Mouse (Mus musculus): Measurements from ENCODE around the gene Btbd2.
"Not testable (repeated sequence)": the region's sequence is repeated elsewhere in the genome, so short reads cannot be mapped to it uniquely, and the experiment has no call there.

Btbd2 gene

DNA sequence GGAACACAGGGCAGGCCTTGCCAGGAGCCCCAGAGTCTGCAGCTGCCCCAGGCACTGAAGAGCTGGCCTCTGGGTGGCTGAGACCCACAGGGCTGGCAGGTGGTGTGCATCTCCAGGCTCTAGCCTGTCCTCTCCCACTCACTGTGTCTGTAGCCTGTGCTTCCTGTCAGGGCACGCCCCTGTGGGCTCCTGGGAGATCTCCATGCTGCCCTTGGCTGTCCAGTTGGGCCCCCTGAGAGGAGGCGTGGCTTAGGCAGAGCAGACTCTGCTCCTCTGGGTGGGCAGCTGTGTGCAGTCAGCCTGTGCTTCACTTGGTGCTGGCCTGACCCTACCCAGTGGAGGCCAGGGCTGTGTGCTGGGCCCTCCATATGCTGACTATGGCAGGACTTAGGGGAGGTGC, 29.2 kb downstream of the Btbd2 start:
- DNase-seq = no peak

DNA sequence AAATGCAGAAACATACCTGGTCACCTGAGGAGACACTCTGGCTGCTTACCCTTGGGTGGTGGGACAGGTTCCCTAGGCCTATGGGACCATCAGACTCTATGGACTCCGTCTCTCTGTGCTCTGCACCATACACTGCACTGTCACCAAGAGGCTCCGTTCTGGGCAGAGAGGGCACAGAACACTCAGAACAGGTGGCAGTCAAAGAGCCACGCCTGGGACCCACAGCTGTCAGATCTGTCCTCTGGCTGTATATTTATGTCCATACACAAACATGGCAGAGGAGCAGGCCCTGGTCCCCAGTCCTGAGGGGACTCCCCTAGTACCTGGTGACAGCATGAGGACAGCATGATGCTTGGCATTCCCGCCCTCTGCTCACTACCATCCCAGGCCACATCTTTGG, 31.1 kb downstream of the Btbd2 start:
- DNase-seq = no peak

DNA sequence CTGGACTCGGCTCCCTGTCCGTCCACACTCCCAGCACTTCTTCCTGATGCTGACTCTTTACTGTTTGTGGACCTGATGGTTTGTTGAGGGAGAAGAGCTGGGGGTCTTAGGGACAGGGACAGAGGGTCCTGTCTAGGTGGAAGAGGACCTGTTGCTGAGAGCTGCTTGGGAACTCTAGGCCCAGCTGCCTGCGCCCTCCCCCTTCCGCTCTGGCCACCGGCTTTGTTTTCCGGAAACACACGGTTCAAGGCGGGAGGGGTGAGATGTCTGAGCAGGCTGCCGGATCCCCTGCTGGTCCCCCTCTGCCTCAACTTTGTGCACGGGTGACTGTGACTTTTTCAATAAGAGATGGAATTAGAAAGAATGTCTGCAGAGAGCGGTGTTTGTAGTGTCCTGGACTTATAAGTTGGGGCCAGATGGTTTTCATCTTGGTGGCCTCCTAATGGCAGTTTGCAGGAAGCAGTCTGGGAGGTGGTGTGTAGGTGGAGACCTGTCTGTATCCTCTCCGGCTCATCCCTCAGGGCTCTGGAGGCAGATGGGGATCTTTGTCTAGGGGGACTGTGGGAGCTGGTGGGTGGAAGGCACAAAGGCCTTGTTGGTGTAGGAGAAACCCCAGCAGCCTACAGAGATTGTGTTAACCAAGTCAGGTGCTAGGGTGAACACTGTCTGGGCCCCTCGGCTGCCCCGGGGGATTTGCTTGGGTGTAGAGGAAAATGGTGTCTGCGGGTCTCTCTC, 33.2 kb downstream of the Btbd2 start:
- DNase-seq = peak; percentile 90

DNA sequence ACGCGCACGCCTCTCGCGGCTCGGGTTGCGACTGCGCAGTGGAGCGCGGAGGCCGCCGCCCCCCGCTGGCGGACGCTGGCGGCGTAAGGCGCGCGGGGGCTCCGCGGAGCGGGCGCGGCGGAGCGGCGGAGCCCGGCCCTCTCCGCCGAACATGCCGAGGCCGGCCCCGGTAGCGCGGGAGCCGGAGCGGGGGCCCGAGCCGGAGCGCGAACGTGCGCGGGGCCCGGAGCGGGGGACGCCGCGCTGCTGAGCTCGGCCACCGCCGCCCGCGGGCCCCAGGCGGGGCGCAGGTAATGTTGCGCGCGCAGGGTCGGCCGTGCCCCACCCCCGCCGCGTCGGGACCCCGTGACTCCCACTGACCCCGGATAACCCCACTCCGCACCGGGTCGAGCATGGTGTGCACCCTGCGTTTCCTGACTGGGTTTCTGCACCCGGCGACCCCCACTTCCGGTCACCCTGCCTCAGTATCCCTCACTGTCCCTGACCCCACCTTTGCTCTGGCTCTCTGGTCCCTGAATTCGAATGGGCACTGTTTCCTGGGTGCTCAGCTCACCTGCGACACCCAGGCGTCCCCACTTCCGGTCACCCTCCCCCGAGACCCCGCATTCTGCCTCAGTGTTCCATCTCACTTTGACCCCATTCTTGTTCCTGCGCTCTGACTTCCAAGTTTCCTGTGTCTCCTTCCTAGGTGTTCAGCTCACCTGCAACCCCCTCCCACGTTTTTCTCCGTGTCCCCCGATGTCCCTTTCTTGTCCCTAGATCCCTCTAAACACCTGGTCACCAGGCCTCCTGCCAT, 34.0 kb downstream of the Btbd2 start, which contains the start of gene Csnk1g2:
TSS of gene Csnk1g2 (plus strand) at position 178 of the 796 bp plus-strand sequence.
- DNase-seq = peak; percentile 89

DNA sequence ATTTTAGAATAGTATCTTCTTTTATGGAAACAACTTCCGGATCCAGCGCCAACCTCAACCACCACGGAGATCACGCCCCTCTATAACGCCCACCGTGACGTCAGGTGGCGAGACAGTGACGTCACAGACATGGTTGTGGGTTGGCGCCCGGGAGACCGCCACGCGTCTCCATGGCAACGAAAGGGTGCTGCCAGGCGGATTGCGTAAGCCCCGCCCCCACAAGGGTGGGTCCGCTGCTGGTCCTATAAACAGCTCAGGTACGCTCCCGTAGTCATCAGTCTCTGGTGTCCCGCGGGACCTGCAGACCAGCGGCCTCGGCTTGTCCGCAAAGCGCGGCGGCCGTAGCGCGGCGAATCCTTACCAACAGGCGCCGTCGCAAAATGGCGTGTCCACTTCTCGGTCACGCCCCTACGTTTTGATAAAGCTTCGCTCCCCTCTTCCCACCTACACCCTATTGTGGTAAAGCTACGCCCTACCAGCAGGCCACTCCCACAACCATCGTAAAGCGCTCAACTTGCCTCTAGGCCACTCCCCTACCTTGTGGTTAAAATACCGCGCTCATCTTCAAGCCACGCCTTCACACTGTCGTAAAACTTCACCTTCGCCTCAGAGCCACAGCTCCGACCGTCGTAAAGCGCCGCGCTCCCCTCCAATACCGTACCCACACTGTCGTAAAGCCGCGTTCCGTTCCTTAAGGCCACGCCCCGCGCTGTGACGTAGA, 34.8 kb downstream of the Btbd2 start:
- DNase-seq = peak; percentile 99

DNA sequence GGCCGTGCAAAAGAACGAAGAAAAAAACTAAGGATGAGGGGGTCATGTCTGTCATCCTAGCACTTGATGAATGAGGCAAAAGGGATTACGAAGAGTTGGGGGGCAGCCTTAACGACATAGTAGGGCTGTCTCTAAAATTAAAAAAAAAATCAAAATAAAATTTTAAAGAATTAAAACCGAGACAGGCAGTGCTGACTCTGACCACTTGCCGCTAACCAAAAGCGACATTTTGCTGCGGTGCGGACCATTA, 35.3 kb downstream of the Btbd2 start:
- no peak for DNase-seq

DNA sequence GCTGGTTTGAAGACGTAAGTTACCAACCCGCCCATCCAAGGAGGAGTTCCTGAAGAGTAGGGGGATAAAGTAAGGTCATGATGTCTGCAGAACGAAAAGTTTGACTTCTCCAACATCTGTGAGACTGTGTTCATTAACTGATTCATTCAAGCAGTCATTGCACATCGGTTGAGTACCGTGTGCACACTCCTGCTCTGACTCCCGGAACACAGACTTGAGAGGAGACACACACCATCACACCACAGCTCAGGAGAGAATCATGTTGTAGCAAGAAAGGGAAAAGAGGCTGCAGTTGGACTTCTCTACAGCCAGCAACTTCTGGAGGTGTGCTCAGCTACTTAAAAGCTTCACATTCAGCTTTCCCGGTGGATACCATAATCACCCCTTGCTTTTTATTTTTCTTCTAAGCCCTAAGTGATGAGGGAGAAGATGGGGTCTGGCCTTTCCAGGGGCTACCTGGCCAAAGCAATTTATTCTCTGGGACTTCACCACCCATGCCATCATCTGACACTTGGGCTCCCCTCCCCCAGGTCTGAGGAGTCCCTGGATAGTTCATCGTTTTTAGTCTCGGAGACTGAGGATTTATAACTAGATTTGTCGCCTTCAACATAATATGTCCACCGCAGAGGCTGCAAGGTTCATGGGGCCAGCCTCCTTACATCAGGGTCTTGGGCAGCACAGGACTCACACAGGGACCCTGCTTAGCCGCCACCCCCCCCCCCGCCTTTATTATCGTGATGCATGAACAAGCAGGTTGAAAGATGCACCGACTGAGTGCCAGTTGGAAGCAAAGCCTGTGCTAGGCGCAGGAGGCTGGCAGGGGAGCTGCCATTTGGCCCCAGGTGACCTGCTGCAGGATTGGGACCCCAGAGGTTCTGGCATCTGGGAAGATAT, 35.8 kb downstream of the Btbd2 start:
- DNase-seq = peak; percentile 43

DNA sequence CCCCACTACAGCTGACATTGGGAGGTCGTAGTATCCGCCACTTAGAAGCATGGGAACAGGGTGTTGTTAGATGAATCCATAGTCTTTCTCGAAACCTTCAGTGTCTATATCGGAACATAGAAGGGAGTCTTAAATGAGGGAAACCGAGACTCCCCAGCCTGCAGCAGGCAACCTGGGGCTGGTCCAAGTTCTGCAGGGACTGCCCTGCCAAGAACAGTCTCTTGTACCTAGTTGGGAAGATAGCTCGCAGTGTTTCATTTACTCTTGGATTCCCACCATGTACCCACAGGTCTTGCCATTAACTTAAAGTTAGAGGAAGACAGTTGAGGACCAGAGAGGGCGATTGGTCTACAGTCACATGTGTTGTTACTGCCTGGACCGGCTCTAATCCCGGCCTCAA, 36.5 kb downstream of the Btbd2 start:
- no peak for DNase-seq

DNA sequence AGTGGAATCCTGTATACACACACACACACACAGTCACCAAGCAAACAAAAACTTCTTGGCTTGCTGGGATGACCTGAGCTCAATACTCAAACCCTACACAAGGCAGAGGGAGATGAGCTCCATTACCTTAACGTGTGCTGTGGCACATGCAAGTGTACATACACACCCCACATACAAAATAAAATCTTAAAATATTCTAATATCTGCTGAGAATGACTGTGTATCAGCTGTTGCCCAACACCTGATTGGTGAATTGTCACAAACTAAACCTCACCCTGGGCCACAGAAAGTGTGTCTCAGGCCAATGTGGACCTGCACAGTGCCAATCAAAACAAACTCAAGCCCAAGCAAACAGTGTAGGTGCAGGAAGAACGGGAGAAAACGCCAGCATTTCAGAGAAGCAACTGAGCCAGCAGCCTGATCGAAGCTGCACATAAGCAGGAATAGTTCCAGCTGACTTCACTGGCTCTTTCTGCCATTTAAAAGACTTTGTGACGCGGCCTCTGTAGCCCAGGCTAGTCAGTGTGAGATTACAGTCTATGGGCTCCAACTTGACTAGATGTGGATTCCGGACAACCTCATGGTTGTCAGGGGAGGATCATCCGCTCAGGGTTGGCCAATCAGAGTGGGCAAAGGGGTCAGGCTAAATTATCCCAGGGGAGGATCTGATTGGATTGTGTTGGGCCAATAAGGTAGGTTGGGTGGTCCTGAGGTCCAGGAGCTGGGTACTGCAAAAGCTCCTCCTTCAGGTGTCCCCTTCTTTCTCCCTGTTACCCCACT, 37.2 kb downstream of the Btbd2 start:
- no peak for DNase-seq

DNA sequence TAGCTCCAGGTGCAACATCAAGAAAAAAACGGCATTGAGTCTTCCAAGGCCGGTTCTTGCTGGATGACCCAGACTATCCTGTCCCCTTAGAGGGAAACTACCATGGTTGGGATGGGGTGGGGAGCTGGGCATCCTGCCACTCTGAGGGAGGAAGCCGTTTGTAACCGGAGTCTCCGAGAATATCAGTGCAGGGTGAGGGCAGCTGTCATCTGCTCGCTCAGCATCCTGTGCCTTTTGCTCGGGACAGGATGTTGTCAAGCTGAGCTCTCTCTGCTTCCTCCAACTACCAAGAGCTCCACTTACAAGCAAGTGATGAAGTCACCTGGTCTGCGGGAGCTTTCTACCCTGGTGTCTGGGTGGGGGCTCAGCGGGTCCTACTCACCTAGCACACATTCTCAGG, 38.7 kb downstream of the Btbd2 start:
- peak; percentile 86 for DNase-seq

DNA sequence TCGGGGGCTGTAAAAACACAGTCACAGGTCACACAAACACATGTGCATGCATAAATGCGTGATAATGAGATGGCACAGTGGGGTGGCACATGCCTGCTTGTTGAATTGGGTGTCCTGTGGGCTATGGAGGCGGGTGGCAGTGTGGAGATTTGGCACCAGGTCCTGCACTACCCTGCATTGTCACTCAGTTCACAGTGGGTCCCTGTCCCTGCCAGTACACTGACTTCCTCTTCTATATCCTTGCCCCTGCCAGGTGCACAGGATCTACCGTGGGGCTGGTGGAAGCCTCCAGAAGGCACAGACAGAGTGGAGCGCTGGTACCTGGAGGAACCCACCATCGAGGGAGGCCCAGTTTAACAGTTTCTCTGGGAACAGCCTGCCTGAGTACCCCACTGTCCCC, 42.5 kb downstream of the Btbd2 start:
- peak; percentile 60 for DNase-seq

DNA sequence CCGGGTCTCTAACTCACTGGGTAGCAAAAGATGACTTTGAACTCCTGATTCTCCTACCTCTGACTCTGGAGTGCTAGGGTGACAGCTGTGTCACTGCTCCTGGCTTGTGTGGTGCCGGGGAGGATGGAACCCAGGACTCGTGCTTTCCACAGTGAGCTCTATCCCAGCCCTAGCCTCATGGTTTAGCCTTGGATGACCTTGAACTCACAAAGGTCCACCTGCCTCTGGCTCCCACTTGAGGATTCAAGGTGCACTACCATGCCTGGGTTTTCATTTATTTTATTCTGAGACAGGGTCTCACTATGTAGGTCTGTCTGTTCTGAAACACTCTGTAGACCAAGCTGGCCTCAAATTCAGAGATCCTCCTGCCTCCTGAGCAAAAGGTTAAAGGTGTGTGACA, 43.0 kb downstream of the Btbd2 start:
- DNase-seq = no peak

DNA sequence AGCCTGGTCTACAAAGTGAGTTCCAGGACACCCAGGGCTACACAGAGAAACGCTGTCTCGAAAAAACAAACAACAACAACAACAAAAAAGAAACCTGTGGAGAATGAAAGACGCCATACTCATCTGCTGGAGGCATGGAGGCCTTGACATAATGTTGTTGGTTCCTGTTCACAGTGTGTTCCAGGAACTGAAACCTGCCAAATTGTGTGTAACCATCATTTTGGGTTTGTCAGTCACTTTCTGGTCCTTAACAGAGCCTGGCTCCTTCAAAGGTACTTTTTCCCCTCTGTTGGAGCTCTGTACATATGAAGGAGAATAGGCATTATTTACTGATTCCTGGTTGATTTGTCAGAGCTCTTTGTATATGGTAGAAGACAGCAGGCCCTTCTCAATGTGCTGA, 45.0 kb downstream of the Btbd2 start:
- no peak for DNase-seq

DNA sequence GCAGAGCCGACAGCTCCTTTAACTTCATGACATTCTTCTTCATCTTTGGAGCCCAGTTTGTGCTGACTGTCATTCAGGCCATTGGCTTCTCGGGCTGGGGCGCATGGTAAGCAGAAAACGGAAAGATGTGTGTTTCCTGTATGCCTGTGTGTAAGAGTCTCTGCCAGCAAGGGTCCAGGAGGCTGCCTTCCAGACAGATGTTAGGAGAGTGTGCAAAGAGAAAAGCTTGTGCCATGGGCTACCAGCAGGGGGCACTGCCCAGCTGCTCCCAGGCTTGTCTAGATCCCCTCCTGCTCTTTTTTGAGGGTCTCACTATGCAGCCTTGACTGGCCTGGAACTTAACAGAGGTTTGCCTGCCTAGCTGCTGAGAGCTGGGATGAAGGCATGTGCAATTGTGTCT, 45.8 kb downstream of the Btbd2 start:
- DNase-seq = peak; percentile 89

DNA sequence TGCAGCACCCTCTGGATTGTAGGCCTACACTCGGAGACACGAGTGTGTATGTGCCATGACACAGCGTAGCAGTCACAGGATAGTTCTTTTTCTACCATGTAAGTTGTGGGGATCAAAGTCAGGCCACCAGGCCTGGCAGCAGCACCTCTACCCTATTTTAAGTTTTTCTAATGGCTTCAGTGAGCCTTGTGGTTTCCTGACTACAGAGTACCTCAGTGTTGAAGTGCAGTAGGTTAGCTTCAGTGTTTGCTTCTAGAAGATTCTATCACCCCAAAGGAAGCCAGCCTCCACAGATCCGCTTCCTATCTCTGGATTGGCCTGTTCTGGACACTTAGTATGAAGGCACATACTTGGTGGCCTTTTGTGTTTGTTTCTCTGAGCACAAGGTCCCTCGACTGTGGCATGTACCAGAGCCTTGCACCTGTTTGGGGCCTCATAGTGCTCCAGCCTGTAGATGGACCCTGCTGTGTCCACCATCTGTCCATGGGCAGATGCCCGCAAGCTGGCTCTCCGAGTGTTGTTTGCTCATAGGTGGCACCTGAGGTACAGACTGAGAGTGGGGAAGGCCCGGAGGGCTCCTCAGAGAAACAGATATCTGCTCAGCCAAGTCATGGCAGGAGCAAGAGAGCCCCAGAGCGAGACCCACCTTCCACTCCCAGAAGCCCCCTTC, 46.6 kb downstream of the Btbd2 start:
- peak; percentile 5 for DNase-seq

DNA sequence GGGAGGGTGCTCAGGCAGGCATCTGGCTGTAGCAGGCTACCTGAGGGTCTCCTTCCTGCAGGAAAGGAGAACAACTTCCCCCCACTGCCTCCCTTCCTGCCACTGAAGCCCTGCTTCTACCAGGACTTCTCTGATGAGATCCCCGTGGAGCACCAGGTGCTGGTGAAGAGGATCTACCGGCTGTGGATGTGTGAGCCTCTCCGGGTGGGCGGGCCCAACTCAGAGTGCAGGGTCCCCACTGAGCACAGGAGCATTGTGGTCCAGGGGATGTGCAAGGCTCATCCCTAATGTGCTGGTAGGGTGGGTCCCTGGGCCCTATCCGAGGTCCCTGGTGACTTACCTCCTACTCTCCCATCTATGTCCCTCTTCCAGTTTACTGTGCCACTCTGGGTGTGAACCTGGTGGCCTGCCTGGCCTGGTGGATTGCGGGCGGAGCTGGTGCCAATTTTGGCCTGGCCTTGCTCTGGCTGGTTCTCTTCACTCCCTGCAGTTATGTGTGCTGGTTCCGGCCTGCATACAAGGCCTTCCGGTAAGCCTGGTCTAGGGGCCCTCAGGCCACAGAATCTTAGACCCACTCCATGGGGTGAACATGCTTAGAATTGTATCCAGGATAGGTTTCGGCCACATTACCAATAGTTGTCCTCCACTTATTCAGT, 47.5 kb downstream of the Btbd2 start:
- DNase-seq = no peak

DNA sequence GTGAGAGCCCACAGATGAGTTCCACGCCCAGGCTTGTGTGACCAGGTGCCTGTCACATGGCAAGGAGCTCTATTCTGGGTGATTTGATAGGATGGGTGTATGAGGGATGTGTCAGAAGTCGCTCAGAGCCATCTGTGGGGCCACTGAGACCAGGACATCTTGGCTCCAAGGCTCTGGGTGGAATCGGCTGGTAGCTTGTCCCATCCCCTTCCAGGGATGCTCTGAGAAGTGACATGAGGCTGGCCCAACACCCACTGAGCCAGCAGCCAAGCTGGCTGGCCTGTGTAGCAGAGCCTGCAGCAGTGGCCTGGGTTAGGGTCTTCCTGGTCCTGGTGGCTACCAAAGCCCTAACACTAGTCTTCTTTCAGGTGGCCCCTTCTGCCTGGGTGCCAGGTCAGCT, 48.4 kb downstream of the Btbd2 start:
- DNase-seq = peak; percentile 3

DNA sequence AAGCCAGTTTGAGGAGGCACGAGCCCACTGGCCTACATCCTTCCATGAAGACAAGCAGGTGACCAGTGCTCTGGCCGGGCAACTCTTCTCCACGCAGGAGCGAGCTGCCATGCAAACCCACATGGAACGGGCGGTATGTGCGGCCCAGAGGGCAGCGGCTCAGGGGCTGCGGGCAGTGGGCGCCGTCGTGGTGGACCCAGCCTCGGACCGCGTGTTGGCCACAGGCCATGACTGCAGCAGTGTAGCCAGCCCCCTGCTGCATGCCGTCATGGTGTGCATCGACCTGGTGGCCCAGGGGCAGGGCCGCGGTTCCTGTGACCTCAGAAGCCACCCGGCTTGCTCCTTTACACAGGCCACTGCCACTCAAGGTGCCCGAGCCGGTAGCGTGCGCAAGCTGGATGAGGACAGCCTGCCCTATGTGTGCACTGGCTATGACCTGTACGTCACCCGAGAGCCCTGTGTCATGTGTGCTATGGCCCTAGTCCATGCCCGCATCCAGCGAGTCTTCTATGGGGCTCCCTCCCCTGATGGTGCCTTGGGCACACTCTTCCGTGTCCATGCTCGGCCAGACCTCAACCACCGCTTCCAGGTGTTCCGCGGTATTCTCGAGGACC, 50.0 kb downstream of the Btbd2 start:
- no peak for DNase-seq

DNA sequence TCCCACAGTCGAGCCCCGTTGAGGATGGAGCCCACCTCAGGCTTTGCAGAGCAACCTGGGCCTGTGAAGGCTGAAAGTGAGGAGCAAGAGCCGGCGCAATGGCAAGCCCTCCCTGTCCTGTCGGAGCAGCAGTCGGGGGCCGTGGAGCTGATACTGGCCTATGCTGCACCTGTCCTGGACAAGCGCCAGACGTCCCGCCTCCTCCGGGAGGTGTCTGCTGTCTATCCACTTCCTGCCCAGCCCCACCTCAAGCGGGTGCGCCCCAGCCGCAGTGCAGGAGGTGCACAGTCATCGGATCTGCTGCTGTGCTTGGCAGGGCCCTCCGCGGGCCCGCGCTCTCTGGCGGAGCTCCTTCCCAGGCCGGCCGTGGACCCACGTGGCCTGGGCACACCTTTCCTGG, 50.6 kb downstream of the Btbd2 start:
- DNase-seq = peak; percentile 76

DNA sequence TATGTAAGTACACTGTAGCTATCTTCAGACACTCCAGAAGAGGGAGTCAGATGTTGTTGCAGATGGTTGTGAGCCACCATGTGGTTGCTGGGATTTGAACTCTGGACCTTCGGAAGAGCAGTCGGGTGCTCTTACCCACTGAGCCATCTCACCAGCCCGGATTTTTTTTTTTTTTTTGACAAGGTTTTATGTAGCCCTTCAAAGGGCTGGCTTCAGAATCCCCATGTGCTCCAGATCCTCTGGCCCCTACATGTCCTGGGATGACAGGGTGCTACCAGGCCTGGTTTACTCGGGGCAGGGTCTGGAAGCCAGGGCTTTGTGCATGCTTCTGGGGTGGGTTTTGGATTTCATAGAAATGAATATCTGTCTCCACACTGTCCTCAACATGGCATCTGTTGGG, 51.1 kb downstream of the Btbd2 start, which contains the start of gene Gm49322:
TSS of gene Gm49322 (plus strand) at position 301 of the 400 bp plus-strand sequence.
- not testable (repeated sequence) for DNase-seq

All from thymus, postnatal 14 days (tissue).